Mouse (Mus musculus): ENCODE measurements around the gene Traf3ip1. TPM values are rescaled to one million over a fixed set of nuclear protein-coding genes. Genes with fewer than 3 reads are reported as not detected.

The Traf3ip1 gene
- polyA plus RNA-seq, 1 experiment, result not detected

- TF ChIP-seq POLR2A (IDR thresholded peaks at IDR 0.05; ENCODE audit: insufficient read depth, low read depth, low read length) (no peak), CTCF (IDR thresholded peaks at IDR 0.05; ENCODE audit: insufficient read depth, low read depth, low read length) (no peak)
- Histone ChIP-seq H3K4me1 (ENCODE audit: control insufficient read depth, insufficient read depth, low read length) (peaks cover 33% of the 10 kb centered on the region), H3K27ac (ENCODE audit: insufficient read depth, low read depth, low read length) (no peak overlapping the region), H3K4me3 (ENCODE audit: insufficient read depth, low read depth, low read length) (no peak overlapping the region)
- WGBS, result 86% methylated on average over 3 of the region's 3 CpGs
Measured at GRCm38 (mm10) chr1:91454366-91454765, 40.1 kb upstream of the Traf3ip1 start.

- no peak overlapping the region for H3K27ac ChIP-seq (ENCODE audit: insufficient read depth, low read depth, low read length)
- TF ChIP-seq CTCF (IDR thresholded peaks at IDR 0.05; ENCODE audit: insufficient read depth, low read depth, low read length), result no peak
- WGBS, result 77% methylated on average over 3 of the region's 3 CpGs
- peaks cover 35% of the 10 kb centered on the region for H3K4me1 ChIP-seq (ENCODE audit: control insufficient read depth, insufficient read depth, low read length)
- H3K4me3 ChIP-seq (ENCODE audit: insufficient read depth, low read depth, low read length), result no peak overlapping the region
Measured at GRCm38 (mm10) chr1:91454927-91455326, 39.5 kb upstream of the Traf3ip1 start.

GRCm38 (mm10) chr1:91455661-91456161, 38.7 kb upstream of the Traf3ip1 start:
- WGBS, result 34% methylated on average over 7 of the region's 7 CpGs
- peaks cover 39% of the 10 kb centered on the region for H3K4me1 ChIP-seq (ENCODE audit: control insufficient read depth, insufficient read depth, low read length)
- H3K4me3 ChIP-seq (ENCODE audit: insufficient read depth, low read depth, low read length), result no peak overlapping the region
- H3K27ac ChIP-seq (ENCODE audit: insufficient read depth, low read depth, low read length), result no peak overlapping the region
- TF ChIP-seq CTCF (IDR thresholded peaks at IDR 0.05; ENCODE audit: insufficient read depth, low read depth, low read length) (no peak), POLR2A (IDR thresholded peaks at IDR 0.05; ENCODE audit: insufficient read depth, low read depth, low read length) (no peak)

- H3K4me1 ChIP-seq (ENCODE audit: control insufficient read depth, insufficient read depth, low read length), result peaks cover 39% of the 10 kb centered on the region
- 0 out of 2 replicates have a peak overlapping the region, but pooled peaks have one; percentile 24 for H3K27ac ChIP-seq (ENCODE audit: insufficient read depth, low read depth, low read length)
- 21% methylated on average over 11 of the region's 11 CpGs for WGBS
- no peak overlapping the region for H3K4me3 ChIP-seq (ENCODE audit: insufficient read depth, low read depth, low read length)
- TF ChIP-seq POLR2A (IDR thresholded peaks at IDR 0.05; ENCODE audit: insufficient read depth, low read depth, low read length), result no peak
- no peak for TF ChIP-seq CTCF (IDR thresholded peaks at IDR 0.05; ENCODE audit: insufficient read depth, low read depth, low read length)
Measured at GRCm38 (mm10) chr1:91456301-91456801, 38.1 kb upstream of the Traf3ip1 start.

- H3K4me3 ChIP-seq (ENCODE audit: insufficient read depth, low read depth, low read length), result no peak overlapping the region
- H3K4me1 ChIP-seq (ENCODE audit: control insufficient read depth, insufficient read depth, low read length), result peaks cover 37% of the 10 kb centered on the region
- 84% methylated on average over 4 of the region's 4 CpGs for WGBS
- TF ChIP-seq CTCF (IDR thresholded peaks at IDR 0.05; ENCODE audit: insufficient read depth, low read depth, low read length), result no peak
- TF ChIP-seq POLR2A (IDR thresholded peaks at IDR 0.05; ENCODE audit: insufficient read depth, low read depth, low read length), result no peak
- 0 out of 2 replicates have a peak overlapping the region, but pooled peaks have one; percentile 48 for H3K27ac ChIP-seq (ENCODE audit: insufficient read depth, low read depth, low read length)
Measured at GRCm38 (mm10) chr1:91457116-91457515, 37.3 kb upstream of the Traf3ip1 start.

- peaks cover 36% of the 10 kb centered on the region for H3K4me1 ChIP-seq (ENCODE audit: control insufficient read depth, insufficient read depth, low read length)
Measured at GRCm38 (mm10) chr1:91457698-91458097, 36.7 kb upstream of the Traf3ip1 start.

GRCm38 (mm10) chr1:91458223-91458861, 36.1 kb upstream of the Traf3ip1 start:
- 3% methylated on average over 8 of the region's 8 CpGs for WGBS
- Histone ChIP-seq H3K4me1 (ENCODE audit: control insufficient read depth, insufficient read depth, low read length) (peaks cover 36% of the 10 kb centered on the region), H3K4me3 (ENCODE audit: insufficient read depth, low read depth, low read length) (peak overlapping the region; percentile 75), H3K27ac (ENCODE audit: insufficient read depth, low read depth, low read length) (peak overlapping the region; percentile 91)
- no peak for TF ChIP-seq CTCF (IDR thresholded peaks at IDR 0.05; ENCODE audit: insufficient read depth, low read depth, low read length)
- TF ChIP-seq POLR2A (IDR thresholded peaks at IDR 0.05; ENCODE audit: insufficient read depth, low read depth, low read length), result no peak

More at GRCm38 (mm10) chr1:91457698-91458097, 36.7 kb upstream of the Traf3ip1 start:
- TF ChIP-seq CTCF (IDR thresholded peaks at IDR 0.05; ENCODE audit: insufficient read depth, low read depth, low read length) (no peak), POLR2A (IDR thresholded peaks at IDR 0.05; ENCODE audit: insufficient read depth, low read depth, low read length) (no peak)
- H3K27ac ChIP-seq (ENCODE audit: insufficient read depth, low read depth, low read length), result peak overlapping the region; percentile 48
- 25% methylated on average over 5 of the region's 5 CpGs for WGBS
- peak overlapping the region; percentile 30 for H3K4me3 ChIP-seq (ENCODE audit: insufficient read depth, low read depth, low read length)

GRCm38 (mm10) chr1:91459059-91459809, 35.2 kb upstream of the Traf3ip1 start, which contains the start of gene Per2:
Gene Per2, minus strand, starts transcription at chr1:91459324.
- peaks cover 36% of the 10 kb centered on the region for H3K4me1 ChIP-seq (ENCODE audit: control insufficient read depth, insufficient read depth, low read length)
- peak within 1 kb of the TSS; percentile 75 for H3K4me3 ChIP-seq (ENCODE audit: insufficient read depth, low read depth, low read length)
- under 1% methylated on average over 91 of the region's 91 CpGs for WGBS
- H3K27ac ChIP-seq (ENCODE audit: insufficient read depth, low read depth, low read length), result peak within 1 kb of the TSS; percentile 91
- TF ChIP-seq POLR2A (IDR thresholded peaks at IDR 0.05; ENCODE audit: insufficient read depth, low read depth, low read length), result peak; percentile 57; the same call in 1 of the 2 replicates
- TF ChIP-seq CTCF (IDR thresholded peaks at IDR 0.05; ENCODE audit: insufficient read depth, low read depth, low read length), result 0 out of 2 replicates have a peak, but pooled peaks have one; percentile 21

- H3K27ac ChIP-seq (ENCODE audit: insufficient read depth, low read depth, low read length), result no peak overlapping the region
- H3K4me3 ChIP-seq (ENCODE audit: insufficient read depth, low read depth, low read length), result no peak overlapping the region
- whole genome bisulfite sequencing, result 37% methylated on average over 7 of the region's 7 CpGs
- H3K4me1 ChIP-seq (ENCODE audit: control insufficient read depth, insufficient read depth, low read length), result peaks cover 36% of the 10 kb centered on the region
- no peak for TF ChIP-seq CTCF (IDR thresholded peaks at IDR 0.05; ENCODE audit: insufficient read depth, low read depth, low read length)
- no peak for TF ChIP-seq POLR2A (IDR thresholded peaks at IDR 0.05; ENCODE audit: insufficient read depth, low read depth, low read length)
Measured at GRCm38 (mm10) chr1:91460069-91460468, 34.4 kb upstream of the Traf3ip1 start.
